Mouse (Mus musculus): ENCODE data around the gene Gart. TPM values are rescaled to one million over a fixed set of nuclear protein-coding genes. Genes with fewer than 3 reads are reported as not detected.

The Gart gene
- polyA plus RNA-seq (2012; fragmentation: generic; extraction: Trizol): 100 to 1,000 TPM in 1 of 2 experiments, 10 to 100 TPM in 1; 68.3 to 148 TPM

GRCm38 (mm10) chr16:91646681-91647419 is at the start of gene Gart:
Gene Gart, minus strand, starts transcription at chr16:91646952.

GRCm38 (mm10) chr16:91688619-91689334 is 42.0 kb upstream of the Gart start, which contains the start of gene Donson:
Gene Donson, minus strand, starts transcription at chr16:91688770.

GRCm38 (mm10) chr16:91647461-91648219 is 888 bp upstream of the Gart start, which contains the start of gene Son:
Gene Son, plus strand, starts transcription at chr16:91647506.

GRCm38 (mm10) chr16:91618511-91619501 is 27.9 kb downstream of the Gart start, which contains the start of gene Dnajc28:
Gene Dnajc28, minus strand, starts transcription at chr16:91619026.

GRCm38 (mm10) chr16:91597672-91598010 is 49.1 kb downstream of the Gart start, which contains the start of gene Tmem50b:
Gene Tmem50b, minus strand, starts transcription at chr16:91597800.

Other genes starting within 250 kb of the Gart start
- 10 to 100 TPM in 1 of 2 experiments, 1 to 10 TPM in 1; 3.7 to 18.8 TPM for gene Il10rb, start 240.8 kb downstream of the Gart start, polyA plus RNA-seq (2012; fragmentation: generic; extraction: Trizol)
- gene Ifnar1, start 161.7 kb downstream of the Gart start, polyA plus RNA-seq (2012; fragmentation: generic; extraction: Trizol): 10 to 100 TPM in 1 of 2 experiments, 1 to 10 TPM in 1; 2.6 to 31.0 TPM
- 10 to 100 TPM in 1 of 2 experiments, 1 to 10 TPM in 1; 6.6 to 40.8 TPM for gene Ifngr2, start 99.9 kb downstream of the Gart start, polyA plus RNA-seq (2012; fragmentation: generic; extraction: Trizol)
- 10 to 100 TPM in 1 of 2 experiments, 1 to 10 TPM in 1; 2.6 to 17.6 TPM for gene Tmem50b, start 49.2 kb downstream of the Gart start, polyA plus RNA-seq (2012; fragmentation: generic; extraction: Trizol)
- gene Dnajc28, start 27.9 kb downstream of the Gart start, polyA plus RNA-seq (2012; fragmentation: generic; extraction: Trizol): 1 to 10 TPM in 1 of 2 experiments, under 1 TPM in 1; 0.04 to 2.2 TPM
- gene Son, start 554 bp upstream of the Gart start, polyA plus RNA-seq (2012; fragmentation: generic; extraction: Trizol): 10 to 100 TPM; 13.5 to 61.2 TPM
- 1 to 10 TPM; 1.5 to 3.9 TPM for gene Donson, start 41.8 kb upstream of the Gart start, polyA plus RNA-seq (2012; fragmentation: generic; extraction: Trizol)
- 10 to 100 TPM in 1 of 2 experiments, 1 to 10 TPM in 1; 3.3 to 29.1 TPM for gene Cryzl1, start 82.0 kb upstream of the Gart start, polyA plus RNA-seq (2012; fragmentation: generic; extraction: Trizol)
- gene Itsn1, start 82.3 kb upstream of the Gart start, polyA plus RNA-seq (2012; fragmentation: generic; extraction: Trizol): 10 to 100 TPM in 1 of 2 experiments, 1 to 10 TPM in 1; 5.1 to 28.6 TPM